Mouse (Mus musculus) myocyte (in vitro differentiated cells): ENCODE measurements around the gene Pip5k1a.

Experiments
- MAX ChIP-seq: IDR thresholded peaks from one replicate; pipeline ENCODE4 v1.6.1; 2011; ENCODE audit warnings: low read depth, mild to moderate bottlenecking, control low read depth
- MYOG ChIP-seq, 3 experiments: IDR thresholded peaks; one replicate each; pipeline ENCODE4 v1.6.1; 2011; ENCODE audit warnings: control low read depth in 2 of 3, low read depth in 2 of 3, mild to moderate bottlenecking in 2 of 3; ENCODE audit not compliant: insufficient read length in 2 of 3, control insufficient read depth in 1 of 3, insufficient read depth in 1 of 3
- POLR2A ChIP-seq: IDR thresholded peaks from one replicate; pipeline ENCODE4 v1.6.1; 2011; ENCODE audit warnings: low read depth, mild to moderate bottlenecking, control low read depth, moderate library complexity; ENCODE audit not compliant: insufficient read length
- SRF ChIP-seq: IDR thresholded peaks from one replicate; pipeline ENCODE4 v1.6.1; 2011; ENCODE audit warnings: low read depth; ENCODE audit not compliant: control insufficient read depth, insufficient read length
- TCF12 ChIP-seq: IDR thresholded peaks from one replicate; pipeline ENCODE4 v1.6.1; 2011; ENCODE audit warnings: mild to moderate bottlenecking, control low read depth; ENCODE audit not compliant: poor library complexity, insufficient read depth, severe bottlenecking

GRCm38 (mm10) chr3:95124972-95125371 lies 18.2 kb upstream of the Pip5k1a start:
- no peak for TF ChIP-seq SRF
- no peak for TF ChIP-seq MAX
- no peak for TF ChIP-seq POLR2A
- peak in 1 of 3 experiments; percentile 24 for TF ChIP-seq MYOG (IDR thresholded peaks at IDR 0.05; ENCODE audit: control insufficient read depth in 1 of 3, insufficient read depth in 1 of 3, insufficient read length in 2 of 3, low read depth in 2 of 3)
- no peak for TF ChIP-seq TCF12
